Mouse (Mus musculus) NIH3T3 (cell line): ENCODE measurements around the gene Id1.

Experiments
- DNase-seq: peaks from one replicate; pipeline ENCODE4 v3.0.0-alpha.2; 2012; ENCODE audit warnings: low read depth

The Id1 gene

GRCm38 (mm10) chr2:152784640-152785039 lies 48.6 kb downstream of the Id1 start:
- DNase-seq = no peak

GRCm38 (mm10) chr2:152785446-152786350 lies 49.6 kb downstream of the Id1 start:
- DNase-seq = no peak
